Comparison of ENCODE assay signal across 8 mouse cellular contexts in genomic region chr8:120425199-120425941, GRCm38 (mm10).
DNase-seq lines count a peak whose midpoint lies in the region; ATAC-seq lines count a peak whose summit lies in the region.

No protein-coding gene starts in this region.

- intact Hi-C loops in heart, postnatal 14 days (cut with DNase I), result no loop called here

- peak overlapping the region; percentile 78 for H3K27ac ChIP-seq in intestine, embryonic 15.5 days

- WGBS in intestine, embryonic 15.5 days, result 32% methylated on average over 8 of the region's 8 CpGs

- H3K4me2 ChIP-seq in intestine, embryonic 15.5 days (replicated peaks), result peak overlapping the region; percentile 24; the same call in 1 of the 2 replicates

- H3K4me1 ChIP-seq in intestine, embryonic 15.5 days (replicated peaks), result peaks cover 60% of the 10 kb centered on the region

- H3K27me3 ChIP-seq in intestine, embryonic 15.5 days (replicated peaks), result no peaks in the 10 kb centered on the region

- peak; percentile 60 for ATAC-seq in intestine, embryonic 15.5 days
- no peak for ATAC-seq in monocyte, adult 5-6 weeks (replicated peaks; ENCODE audit: insufficient number of reproducible peaks, low FRiP score, low TSS enrichment, poor library complexity, severe bottlenecking)
- ATAC-seq in inflammation-experienced regulatory T-cells, adult 6 months, result no peak

- no peaks in the 10 kb centered on the region for H3K9me3 ChIP-seq in intestine, embryonic 15.5 days

- no peaks in the 10 kb centered on the region for H3K36me3 ChIP-seq in intestine, embryonic 15.5 days

- no peak overlapping the region for H3K4me3 ChIP-seq in intestine, embryonic 15.5 days (replicated peaks)

- peak; percentile 36 for DNase-seq in heart, postnatal 4 days
- DNase-seq in heart, postnatal 14 days, result no peak
- peak; percentile 85 for DNase-seq in embryo, embryonic 11 days
- DNase-seq in neural tube, embryonic 10.5 days (ENCODE audit: extremely low spot score, low spot score), result peak; percentile 60
- no peak for DNase-seq in frontal cortex, postnatal 14 days (ENCODE audit: low spot score in 2 of 2)

- H3K9ac ChIP-seq in intestine, embryonic 15.5 days, result no peak overlapping the region

Comparison
In these comparisons a context has a peak if more than half of its experiments do, and no peak if none do; other contexts are left out.
1. DNase-seq: peak in heart, postnatal 4 days (single experiment), embryo, embryonic 11 days (single experiment) and neural tube, embryonic 10.5 days (single experiment); none in heart, postnatal 14 days (0 of 2) and frontal cortex, postnatal 14 days (0 of 2).